Mouse (Mus musculus): ENCODE measurements around the gene Trp73.

GRCm38 (mm10) chr4:154157970-154158662, 18.1 kb upstream of the Trp73 start:
- TF ChIP-seq EP300 (IDR thresholded peaks at IDR 0.05; ENCODE audit: low read depth) (no peak), CTCF (IDR thresholded peaks at IDR 0.05; ENCODE audit: low read depth) (no peak)
